Mouse (Mus musculus) adrenal gland, adult 18-20 months (tissue): ENCODE results near the gene H2afz. TPM values are rescaled to one million over a fixed set of nuclear protein-coding genes. Genes with fewer than 3 reads are reported as not detected.
"Not testable (repeated sequence)": the region's sequence is repeated elsewhere in the genome, so short reads cannot be mapped to it uniquely, and the experiment has no call there.

Experiments used
- DNase-seq, 2 experiments: peaks; one replicate each; pipeline ENCODE4 v3.0.0; 2021 to 2022; ENCODE audit warnings: low spot score in 2 of 2
- total RNA-seq, 2 experiments: library from RNA; stranded (reverse); gene quantifications; 1 replicate in 1 of 2; 2 replicates in 1 of 2; pipeline ENCODE4 v1.2.3; 2021

H2afz gene
- total RNA-seq, 2 experiments from 2014 or later = 111 to 146 TPM

DNA sequence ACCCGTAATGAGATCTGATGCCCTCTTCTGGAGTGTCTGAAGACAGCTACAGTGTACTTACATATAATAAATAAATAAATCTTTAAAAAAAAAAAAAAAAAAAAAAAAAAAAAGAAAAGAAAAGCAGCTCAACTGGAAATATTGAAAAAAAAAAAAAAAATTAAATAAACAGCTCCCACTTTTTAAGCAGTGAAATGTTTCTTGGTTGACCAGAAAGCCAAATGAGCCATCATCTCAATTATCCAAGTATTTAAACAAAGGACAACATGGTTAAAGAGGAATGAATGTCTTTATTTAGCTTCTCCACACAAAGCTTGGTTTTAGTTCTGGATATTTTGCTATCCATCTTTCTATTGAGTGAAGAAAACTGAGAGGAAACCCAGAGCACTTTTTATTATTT is 50.3 kb downstream of the H2afz start:
- DNase-seq = not testable (repeated sequence)

Other genes starting within 250 kb of the H2afz start
- gene Ddit4l, start 242.9 kb upstream of the H2afz start, total RNA-seq = 1 to 10 TPM in 1 of 2 experiments, under 1 TPM in 1; 0.70 to 1.1 TPM
- not detected for gene Gm21962, start 193.0 kb upstream of the H2afz start, total RNA-seq
- gene Dnajb14, start 3.2 kb downstream of the H2afz start, total RNA-seq = 10 to 100 TPM; 21.0 to 23.1 TPM
- gene Lamtor3, start 54.0 kb downstream of the H2afz start, total RNA-seq = 10 to 100 TPM; 74.2 to 79.0 TPM
- gene Dapp1, start 117.1 kb downstream of the H2afz start, total RNA-seq = 1 to 10 TPM; 2.9 to 4.5 TPM
- under 1 TPM; 0.07 to 0.10 TPM for gene 1110002E22Rik, start 200.6 kb downstream of the H2afz start, total RNA-seq
- gene Gm5105, start 202.9 kb downstream of the H2afz start, total RNA-seq = not detected